In genomic region chr5:125133651-125134050, GRCm38 (mm10) we compare ENCODE assay signal across 9 mouse cellular contexts. TPM values are rescaled to one million over a fixed set of nuclear protein-coding genes. Genes with fewer than 3 reads are reported as not detected.
A peak's percentile ranks its signal among the peaks of the same experiment; 100 is the strongest.
DNase-seq lines count a peak whose midpoint lies in the region; ATAC-seq and TF ChIP-seq lines count a peak whose summit lies in the region.
"Had no signal": no experiment of that assay in that cellular context is flagged by ENCODE, and none has a peak within 500 bp of the region (broad histone marks: within the 10 kb centered on the region; RNA-seq: fewer than 3 reads in every experiment).

No protein-coding gene starts in this region.

- WGBS in heart, embryonic 10.5 days: 56% methylated on average over 4 of the region's 4 CpGs
- 47% methylated on average over 4 of the region's 4 CpGs for WGBS in stomach, embryonic 14.5 days
- WGBS in stomach, postnatal 0 days: 55% methylated on average over 4 of the region's 4 CpGs
- 14% methylated on average over 4 of the region's 4 CpGs for WGBS in hindbrain, embryonic 16.5 days
- WGBS in stomach, embryonic 15.5 days: 62% methylated on average over 4 of the region's 4 CpGs

- H3K4me2 ChIP-seq in stomach, embryonic 14.5 days (replicated peaks; ENCODE audit: low read depth, low read length): no peak overlapping the region
- H3K4me2 ChIP-seq in stomach, postnatal 0 days (replicated peaks; ENCODE audit: low read depth): no peak overlapping the region
- no peak overlapping the region for H3K4me2 ChIP-seq in hindbrain, embryonic 16.5 days (ENCODE audit: low read length)
- H3K4me2 ChIP-seq in stomach, embryonic 15.5 days: no peak overlapping the region
- H3K4me2 ChIP-seq: liver, embryonic 13.5 days had no signal

- no peak for TF ChIP-seq CTCF in stomach, postnatal 0 days (IDR thresholded peaks at IDR 0.05; ENCODE audit: low read depth)

- H3K27ac ChIP-seq in heart, embryonic 10.5 days: peak overlapping the region; percentile 86; the same call in 1 of the 2 replicates
- H3K27ac ChIP-seq in stomach, embryonic 14.5 days (ENCODE audit: low read length): peak overlapping the region; percentile 86
- no peak overlapping the region; the same call in 1 of the 2 replicates for H3K27ac ChIP-seq in stomach, postnatal 0 days (replicated peaks)
- H3K27ac ChIP-seq in hindbrain, embryonic 16.5 days (ENCODE audit: low read depth, low read length): peak overlapping the region; percentile 88
- H3K27ac ChIP-seq in stomach, embryonic 15.5 days: peak overlapping the region; percentile 86; the same call in 1 of the 2 replicates
- H3K27ac ChIP-seq: liver, embryonic 13.5 days had no signal

- 0 out of 2 replicates have a peak, but pooled peaks cover 3% of the 10 kb centered on the region for H3K36me3 ChIP-seq in heart, embryonic 10.5 days
- H3K36me3 ChIP-seq in stomach, embryonic 14.5 days (ENCODE audit: control insufficient read depth, insufficient read depth, low read length): peaks cover 4% of the 10 kb centered on the region
- no peaks in the 10 kb centered on the region for H3K36me3 ChIP-seq in stomach, postnatal 0 days (ENCODE audit: control insufficient read depth, insufficient read depth, low read length)
- no peaks in the 10 kb centered on the region for H3K36me3 ChIP-seq in hindbrain, embryonic 16.5 days (ENCODE audit: control insufficient read depth, insufficient read depth, low read length)
- no peaks in the 10 kb centered on the region for H3K36me3 ChIP-seq in stomach, embryonic 15.5 days
- H3K36me3 ChIP-seq: liver, embryonic 13.5 days had no signal

- DNase-seq in heart, embryonic 10.5 days (ENCODE audit: low spot score): no peak
- no peak for DNase-seq in heart, postnatal 25 days (ENCODE audit: low spot score)
- DNase-seq in stomach, postnatal 0 days (ENCODE audit: low spot score): no peak
- no peak for DNase-seq in left cerebral cortex, adult 9 months (ENCODE audit: low spot score in 2 of 2)
- no peak for DNase-seq in adipocyte (ENCODE audit: low spot score)
- DNase-seq: liver, embryonic 13.5 days had no signal

- no peak for TF ChIP-seq EP300 in stomach, postnatal 0 days (optimal IDR thresholded peaks at IDR 0.05)

- H3K4me3 ChIP-seq in heart, embryonic 10.5 days: no peak overlapping the region
- no peak overlapping the region for H3K4me3 ChIP-seq in stomach, embryonic 14.5 days (ENCODE audit: low read depth, low read length)
- H3K4me3 ChIP-seq in stomach, postnatal 0 days (ENCODE audit: low read depth, low read length): no peak overlapping the region
- H3K4me3 ChIP-seq in hindbrain, embryonic 16.5 days (ENCODE audit: low read length): no peak overlapping the region
- H3K4me3 ChIP-seq in stomach, embryonic 15.5 days (replicated peaks): no peak overlapping the region
- H3K4me3 ChIP-seq: liver, embryonic 13.5 days had no signal

- no peaks in the 10 kb centered on the region for H3K27me3 ChIP-seq in heart, embryonic 10.5 days (ENCODE audit: insufficient read depth, poor library complexity, severe bottlenecking)
- no peaks in the 10 kb centered on the region for H3K27me3 ChIP-seq in stomach, embryonic 14.5 days (ENCODE audit: control insufficient read depth, insufficient read depth, low read length)
- H3K27me3 ChIP-seq in stomach, postnatal 0 days (ENCODE audit: control insufficient read depth, insufficient read depth, low read length): no peaks in the 10 kb centered on the region
- no peaks in the 10 kb centered on the region for H3K27me3 ChIP-seq in hindbrain, embryonic 16.5 days (replicated peaks; ENCODE audit: control insufficient read depth, insufficient read depth, low read length)
- no peaks in the 10 kb centered on the region for H3K27me3 ChIP-seq in stomach, embryonic 15.5 days (replicated peaks)
- H3K27me3 ChIP-seq: liver, embryonic 13.5 days had no signal

- intact Hi-C loops in heart, postnatal 25 days (cut with DNase I): no loop called here

- H3K9me3 ChIP-seq in heart, embryonic 10.5 days: no peaks in the 10 kb centered on the region
- H3K9me3 ChIP-seq in stomach, embryonic 14.5 days (ENCODE audit: control insufficient read depth, low read depth, low read length): no peaks in the 10 kb centered on the region
- H3K9me3 ChIP-seq in stomach, postnatal 0 days (ENCODE audit: control insufficient read depth, low read length): no peaks in the 10 kb centered on the region
- no peaks in the 10 kb centered on the region for H3K9me3 ChIP-seq in hindbrain, embryonic 16.5 days (ENCODE audit: control insufficient read depth, low read length)
- no peaks in the 10 kb centered on the region for H3K9me3 ChIP-seq in stomach, embryonic 15.5 days
- H3K9me3 ChIP-seq: liver, embryonic 13.5 days had no signal

- H3K4me1 ChIP-seq in heart, embryonic 10.5 days: peaks cover 94% of the 10 kb centered on the region
- H3K4me1 ChIP-seq in stomach, embryonic 14.5 days (ENCODE audit: control insufficient read depth, insufficient read depth, low read length): peaks cover 70% of the 10 kb centered on the region
- peaks cover 14% of the 10 kb centered on the region for H3K4me1 ChIP-seq in stomach, postnatal 0 days (replicated peaks; ENCODE audit: control insufficient read depth, insufficient read depth)
- H3K4me1 ChIP-seq in hindbrain, embryonic 16.5 days (ENCODE audit: control insufficient read depth, insufficient read depth, low read depth, low read length): peaks cover 81% of the 10 kb centered on the region
- peaks cover 82% of the 10 kb centered on the region for H3K4me1 ChIP-seq in stomach, embryonic 15.5 days

- no peak for ATAC-seq in stomach, embryonic 14.5 days (ENCODE audit: insufficient number of reproducible peaks, insufficient read depth, low FRiP score, low read depth)
- ATAC-seq in stomach, postnatal 0 days (ENCODE audit: low FRiP score, low TSS enrichment): no peak
- no peak; the same call in 1 of the 2 replicates for ATAC-seq in hindbrain, embryonic 16.5 days
- ATAC-seq in stomach, embryonic 15.5 days (ENCODE audit: insufficient read depth, low FRiP score, low read depth): no peak

- H3K9ac ChIP-seq in stomach, embryonic 14.5 days (replicated peaks; ENCODE audit: low read depth, low read length): no peak overlapping the region
- H3K9ac ChIP-seq in stomach, postnatal 0 days (ENCODE audit: low read length): no peak overlapping the region
- H3K9ac ChIP-seq in hindbrain, embryonic 16.5 days (ENCODE audit: low read depth, low read length): no peak overlapping the region
- H3K9ac ChIP-seq in stomach, embryonic 15.5 days: no peak overlapping the region
- H3K9ac ChIP-seq: liver, embryonic 13.5 days had no signal

RNA-seq across cellular contexts. Expression of gene Ncor2, which starts 45.4 kb away (rescaled TPM):
- 17.8 and 23.3 TPM in 2 replicates for polyA plus RNA-seq in heart, embryonic 10.5 days (2016; fragmentation: Nextera tagmentation; extraction: Ambion mirVana)
- 10 to 100 TPM; 67.8 to 89.5 TPM for total RNA-seq in heart, postnatal 25 days (2021)
- 32.7 and 33.4 TPM in 2 replicates for polyA plus RNA-seq in stomach, embryonic 14.5 days (2014; fragmentation: Nextera tagmentation; extraction: Ambion mirVana)
- polyA plus RNA-seq in stomach, postnatal 0 days (2015; fragmentation: Nextera tagmentation; extraction: Ambion mirVana): 11.1 and 12.1 TPM in 2 replicates
- 23.3 and 26.2 TPM in 2 replicates for polyA plus RNA-seq in hindbrain, embryonic 16.5 days (2015; fragmentation: Nextera tagmentation; extraction: Ambion mirVana)
- 26.7 and 32.5 TPM in 2 replicates for polyA plus RNA-seq in stomach, embryonic 15.5 days (2015; fragmentation: Nextera tagmentation; extraction: Ambion mirVana)
